Mouse (Mus musculus): Measurements from ENCODE around the gene Fbxw11. TPM values are rescaled to one million over a fixed set of nuclear protein-coding genes. Genes with fewer than 3 reads are reported as not detected.

Fbxw11 gene
- polyA plus RNA-seq, 1 experiment from 2014 or later, result 119 TPM

- Histone ChIP-seq H3K9ac (ENCODE audit: low read depth, low read length) (no peak overlapping the region), H3K9me3 (replicated peaks; ENCODE audit: control insufficient read depth, low read length, poor library complexity, severe bottlenecking) (no peaks in the 10 kb centered on the region), H3K36me3 (ENCODE audit: control insufficient read depth, insufficient read depth, low read length) (no peaks in the 10 kb centered on the region), H3K4me1 (ENCODE audit: control insufficient read depth, insufficient read depth, low read length) (no peaks in the 10 kb centered on the region), H3K4me2 (ENCODE audit: low read length) (no peak overlapping the region), H3K4me3 (ENCODE audit: low read depth, low read length) (no peak overlapping the region), H3K27me3 (ENCODE audit: control insufficient read depth, insufficient read depth, low read depth, low read length) (no peaks in the 10 kb centered on the region), H3K27ac (ENCODE audit: low read length) (no peak overlapping the region)
- 98% methylated on average over 5 of the region's 5 CpGs for whole genome bisulfite sequencing
- no peak for ATAC-seq
Observed at GRCm38 (mm10) chr11:32632671-32633070, 9.9 kb upstream of the Fbxw11 start.

- no peak overlapping the region for H3K9ac ChIP-seq (ENCODE audit: low read depth, low read length)
- no peaks in the 10 kb centered on the region for H3K4me1 ChIP-seq (ENCODE audit: control insufficient read depth, insufficient read depth, low read length)
- no peak for ATAC-seq
- WGBS, result 77% methylated on average over 3 of the region's 3 CpGs
- H3K27ac ChIP-seq (ENCODE audit: low read length), result no peak overlapping the region
- no peak overlapping the region for H3K4me2 ChIP-seq (ENCODE audit: low read length)
- H3K36me3 ChIP-seq (ENCODE audit: control insufficient read depth, insufficient read depth, low read length), result no peaks in the 10 kb centered on the region
- no peak overlapping the region for H3K4me3 ChIP-seq (ENCODE audit: low read depth, low read length)
- H3K27me3 ChIP-seq (ENCODE audit: control insufficient read depth, insufficient read depth, low read depth, low read length), result no peaks in the 10 kb centered on the region
- H3K9me3 ChIP-seq (replicated peaks; ENCODE audit: control insufficient read depth, low read length, poor library complexity, severe bottlenecking), result no peaks in the 10 kb centered on the region
Observed at GRCm38 (mm10) chr11:32633542-32633941, 9.0 kb upstream of the Fbxw11 start.

GRCm38 (mm10) chr11:32634143-32634542, 8.4 kb upstream of the Fbxw11 start:
- no peaks in the 10 kb centered on the region for H3K27me3 ChIP-seq (ENCODE audit: control insufficient read depth, insufficient read depth, low read depth, low read length)
- no peak overlapping the region for H3K4me3 ChIP-seq (ENCODE audit: low read depth, low read length)
- WGBS, result 96% methylated on average over 2 of the region's 2 CpGs
- no peak for ATAC-seq
- H3K36me3 ChIP-seq (ENCODE audit: control insufficient read depth, insufficient read depth, low read length), result no peaks in the 10 kb centered on the region
- no peaks in the 10 kb centered on the region for H3K4me1 ChIP-seq (ENCODE audit: control insufficient read depth, insufficient read depth, low read length)
- no peak overlapping the region for H3K9ac ChIP-seq (ENCODE audit: low read depth, low read length)
- no peaks in the 10 kb centered on the region for H3K9me3 ChIP-seq (replicated peaks; ENCODE audit: control insufficient read depth, low read length, poor library complexity, severe bottlenecking)
- no peak overlapping the region for H3K27ac ChIP-seq (ENCODE audit: low read length)
- no peak overlapping the region for H3K4me2 ChIP-seq (ENCODE audit: low read length)

- no peaks in the 10 kb centered on the region for H3K27me3 ChIP-seq (ENCODE audit: control insufficient read depth, insufficient read depth, low read depth, low read length)
- no peaks in the 10 kb centered on the region for H3K9me3 ChIP-seq (replicated peaks; ENCODE audit: control insufficient read depth, low read length, poor library complexity, severe bottlenecking)
- H3K27ac ChIP-seq (ENCODE audit: low read length), result no peak overlapping the region
- 55% methylated on average over 2 of the region's 2 CpGs for WGBS
- H3K36me3 ChIP-seq (ENCODE audit: control insufficient read depth, insufficient read depth, low read length), result no peaks in the 10 kb centered on the region
- ATAC-seq, result no peak
- H3K4me3 ChIP-seq (ENCODE audit: low read depth, low read length), result no peak overlapping the region
- H3K9ac ChIP-seq (ENCODE audit: low read depth, low read length), result no peak overlapping the region
- H3K4me1 ChIP-seq (ENCODE audit: control insufficient read depth, insufficient read depth, low read length), result no peaks in the 10 kb centered on the region
- H3K4me2 ChIP-seq (ENCODE audit: low read length), result no peak overlapping the region
Observed at GRCm38 (mm10) chr11:32634842-32635241, 7.7 kb upstream of the Fbxw11 start.

- WGBS, result 75% methylated on average over 4 of the region's 4 CpGs
- H3K9ac ChIP-seq (ENCODE audit: low read depth, low read length), result no peak overlapping the region
- H3K4me3 ChIP-seq (ENCODE audit: low read depth, low read length), result no peak overlapping the region
- no peak overlapping the region for H3K27ac ChIP-seq (ENCODE audit: low read length)
- no peaks in the 10 kb centered on the region for H3K9me3 ChIP-seq (replicated peaks; ENCODE audit: control insufficient read depth, low read length, poor library complexity, severe bottlenecking)
- H3K27me3 ChIP-seq (ENCODE audit: control insufficient read depth, insufficient read depth, low read depth, low read length), result no peaks in the 10 kb centered on the region
- H3K4me2 ChIP-seq (ENCODE audit: low read length), result no peak overlapping the region
- no peak for ATAC-seq
- H3K4me1 ChIP-seq (ENCODE audit: control insufficient read depth, insufficient read depth, low read length), result peaks cover 5% of the 10 kb centered on the region
- H3K36me3 ChIP-seq (ENCODE audit: control insufficient read depth, insufficient read depth, low read length), result no peaks in the 10 kb centered on the region
Observed at GRCm38 (mm10) chr11:32636275-32636674, 6.2 kb upstream of the Fbxw11 start.

- Histone ChIP-seq H3K4me2 (ENCODE audit: low read length) (no peak overlapping the region), H3K4me1 (ENCODE audit: control insufficient read depth, insufficient read depth, low read length) (peaks cover 9% of the 10 kb centered on the region), H3K36me3 (ENCODE audit: control insufficient read depth, insufficient read depth, low read length) (no peaks in the 10 kb centered on the region), H3K27me3 (ENCODE audit: control insufficient read depth, insufficient read depth, low read depth, low read length) (no peaks in the 10 kb centered on the region), H3K9me3 (replicated peaks; ENCODE audit: control insufficient read depth, low read length, poor library complexity, severe bottlenecking) (no peaks in the 10 kb centered on the region), H3K27ac (ENCODE audit: low read length) (no peak overlapping the region), H3K9ac (ENCODE audit: low read depth, low read length) (no peak overlapping the region), H3K4me3 (ENCODE audit: low read depth, low read length) (no peak overlapping the region)
- no peak for ATAC-seq
- 83% methylated on average over 8 of the region's 8 CpGs for WGBS
Observed at GRCm38 (mm10) chr11:32638521-32639255, 3.8 kb upstream of the Fbxw11 start.

- no peak overlapping the region for H3K4me3 ChIP-seq (ENCODE audit: low read depth, low read length)
- WGBS, result 95% methylated on average over 4 of the region's 4 CpGs
- no peaks in the 10 kb centered on the region for H3K36me3 ChIP-seq (ENCODE audit: control insufficient read depth, insufficient read depth, low read length)
- peaks cover 18% of the 10 kb centered on the region for H3K4me1 ChIP-seq (ENCODE audit: control insufficient read depth, insufficient read depth, low read length)
- H3K9me3 ChIP-seq (replicated peaks; ENCODE audit: control insufficient read depth, low read length, poor library complexity, severe bottlenecking), result no peaks in the 10 kb centered on the region
- ATAC-seq, result no peak
- H3K4me2 ChIP-seq (ENCODE audit: low read length), result no peak overlapping the region
- no peak overlapping the region for H3K9ac ChIP-seq (ENCODE audit: low read depth, low read length)
- no peaks in the 10 kb centered on the region for H3K27me3 ChIP-seq (ENCODE audit: control insufficient read depth, insufficient read depth, low read depth, low read length)
- no peak overlapping the region for H3K27ac ChIP-seq (ENCODE audit: low read length)
Observed at GRCm38 (mm10) chr11:32640617-32641016, 1.9 kb upstream of the Fbxw11 start.

- peak overlapping the region; percentile 94 for H3K9ac ChIP-seq (ENCODE audit: low read depth, low read length)
- H3K27me3 ChIP-seq (ENCODE audit: control insufficient read depth, insufficient read depth, low read depth, low read length), result no peaks in the 10 kb centered on the region
- H3K4me1 ChIP-seq (ENCODE audit: control insufficient read depth, insufficient read depth, low read length), result peaks cover 18% of the 10 kb centered on the region
- whole genome bisulfite sequencing, result under 1% methylated on average over 44 of the region's 54 CpGs
- no peaks in the 10 kb centered on the region for H3K9me3 ChIP-seq (replicated peaks; ENCODE audit: control insufficient read depth, low read length, poor library complexity, severe bottlenecking)
- H3K27ac ChIP-seq (ENCODE audit: low read length), result peak overlapping the region; percentile 99
- peak overlapping the region; percentile 59 for H3K4me2 ChIP-seq (ENCODE audit: low read length)
- peak; percentile 19 for ATAC-seq
- peak overlapping the region; percentile 71 for H3K4me3 ChIP-seq (ENCODE audit: low read depth, low read length)
- H3K36me3 ChIP-seq (ENCODE audit: control insufficient read depth, insufficient read depth, low read length), result no peaks in the 10 kb centered on the region
Observed at GRCm38 (mm10) chr11:32642899-32643886, 669 bp downstream of the Fbxw11 start.

GRCm38 (mm10) chr11:32644010-32644409, 1.5 kb downstream of the Fbxw11 start:
- ATAC-seq, result no peak
- H3K9me3 ChIP-seq (replicated peaks; ENCODE audit: control insufficient read depth, low read length, poor library complexity, severe bottlenecking), result no peaks in the 10 kb centered on the region

More at GRCm38 (mm10) chr11:32644010-32644409, 1.5 kb downstream of the Fbxw11 start:
- 38% methylated on average over 3 of the region's 3 CpGs for WGBS
- H3K4me3 ChIP-seq (ENCODE audit: low read depth, low read length), result peak overlapping the region; percentile 71
- peaks cover 18% of the 10 kb centered on the region for H3K4me1 ChIP-seq (ENCODE audit: control insufficient read depth, insufficient read depth, low read length)
- no peak overlapping the region for H3K27ac ChIP-seq (ENCODE audit: low read length)
- H3K36me3 ChIP-seq (ENCODE audit: control insufficient read depth, insufficient read depth, low read length), result no peaks in the 10 kb centered on the region
- H3K4me2 ChIP-seq (ENCODE audit: low read length), result peak overlapping the region; percentile 59
- H3K27me3 ChIP-seq (ENCODE audit: control insufficient read depth, insufficient read depth, low read depth, low read length), result no peaks in the 10 kb centered on the region
- H3K9ac ChIP-seq (ENCODE audit: low read depth, low read length), result peak overlapping the region; percentile 94; the same call in 1 of the 2 replicates
